Mouse (Mus musculus) liver, embryonic 11.5 days (tissue): ENCODE results near the gene Polr3g. TPM values are rescaled to one million over a fixed set of nuclear protein-coding genes. Genes with fewer than 3 reads are reported as not detected.
A peak's percentile ranks its signal among the peaks of the same experiment; 100 is the strongest.

Experiments
- ATAC-seq: fragments of 200-750 bp; cut with Nextera tagmentation; replicated peaks from 2 replicates; pipeline ENCODE4 v1.8.0; 2017; ENCODE audit warnings: moderate number of reproducible peaks, mild to moderate bottlenecking, moderate TSS enrichment, moderate library complexity; ENCODE audit not compliant: low FRiP score
- DNase-seq: peaks from one replicate; pipeline ENCODE4 v3.0.0-alpha.2; 2017; ENCODE audit warnings: low spot score
- H3K27ac ChIP-seq: fragments of 300-500 bp; sonication (generic); 2 replicates; pipeline ENCODE4 v1.5.1; 2014; ENCODE audit warnings: mild to moderate bottlenecking, low read depth, low read length, control low read depth
- H3K27me3 ChIP-seq: fragments of 300-500 bp; sonication (generic); replicated peaks from 2 replicates; pipeline ENCODE4 v1.6.1; 2014; ENCODE audit warnings: low read length, mixed read lengths; ENCODE audit not compliant: control insufficient read depth, insufficient read depth
- H3K36me3 ChIP-seq: fragments of 300-500 bp; sonication (generic); 2 replicates; pipeline ENCODE4 v1.6.1; 2014; ENCODE audit warnings: mild to moderate bottlenecking, low read length, moderate library complexity, mixed read lengths; ENCODE audit not compliant: control insufficient read depth, insufficient read depth
- H3K4me1 ChIP-seq: fragments of 300-500 bp; sonication (generic); replicated peaks from 2 replicates; pipeline ENCODE4 v1.6.1; 2014; ENCODE audit warnings: low read length, mixed read lengths; ENCODE audit not compliant: control insufficient read depth, insufficient read depth
- H3K4me2 ChIP-seq: fragments of 300-500 bp; sonication (generic); 2 replicates; pipeline ENCODE4 v1.6.1; 2014; ENCODE audit warnings: mild to moderate bottlenecking, control low read depth, moderate library complexity
- H3K4me3 ChIP-seq: fragments of 300-500 bp; sonication (generic); 2 replicates; pipeline ENCODE4 v1.5.1; 2014; ENCODE audit warnings: low read depth, low read length, control low read depth
- H3K9ac ChIP-seq: fragments of 300-500 bp; sonication (generic); 2 replicates; pipeline ENCODE4 v1.6.1; 2014; ENCODE audit warnings: low read depth, low read length, control low read depth
- H3K9me3 ChIP-seq: fragments of 300-500 bp; sonication (generic); 2 replicates; pipeline ENCODE4 v1.6.1; 2016; ENCODE audit warnings: low read length, inconsistent platforms, mixed read lengths; ENCODE audit not compliant: control insufficient read depth
- WGBS: fragments of 180-500 bp; shearing (Covaris S2); extraction: QIAGEN DNeasy Blood & Tissue Kit; methylation state at CpG from one replicate; pipeline ENCODE4 v1.1.7; 2014; 5-methylcytosine and 5-hydroxymethylcytosine counted together
- polyA plus RNA-seq: library from polyadenylated mRNA; unstranded; fragments of >200 nt; fragmentation: Nextera tagmentation; extraction: Ambion mirVana; gene quantifications from 2 replicates; pipeline ENCODE4 v1.2.1, GENCODE M21; 2014

The Polr3g gene
- 22.9 and 26.3 TPM in 2 replicates for polyA plus RNA-seq

DNA sequence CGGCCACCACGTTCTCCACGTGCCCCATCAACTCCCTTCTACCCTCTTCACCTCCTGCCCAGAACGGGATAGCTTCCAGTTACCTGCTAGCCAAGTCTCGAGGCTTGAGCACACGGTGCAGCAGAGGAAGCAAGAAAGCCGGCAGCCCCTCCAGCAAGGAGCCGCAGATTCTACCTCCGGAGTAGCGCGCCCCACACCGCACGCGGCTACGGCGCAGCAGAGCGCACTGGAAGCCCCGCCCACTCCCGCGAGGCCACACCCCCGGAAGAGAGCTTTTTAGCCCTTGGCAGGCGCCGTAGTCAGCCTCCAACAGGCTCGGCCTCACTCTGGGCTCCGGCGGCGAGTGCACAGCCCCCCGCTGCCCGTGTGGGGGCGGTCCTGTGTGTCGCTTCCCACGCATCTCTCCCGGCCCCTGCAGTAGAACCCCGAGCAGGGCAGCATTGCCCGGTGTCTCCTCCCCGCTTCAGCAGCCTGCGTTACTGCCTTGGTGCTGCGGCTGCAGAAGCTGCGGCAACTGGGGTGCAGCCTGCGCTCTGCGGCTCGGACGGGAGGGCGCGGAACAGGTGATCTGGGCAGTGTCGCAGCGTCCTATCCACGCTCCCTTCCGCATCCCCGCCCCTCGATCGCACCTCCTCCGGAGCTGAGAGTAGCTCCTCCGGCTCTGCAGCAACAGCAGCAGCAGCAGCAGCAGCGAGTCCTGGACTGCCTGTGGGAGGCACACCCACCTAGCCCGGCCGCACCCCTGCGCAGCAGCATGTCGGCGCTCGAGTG is at the start of gene Polr3g, which contains the start of gene Mblac2:
TSS of gene Polr3g (minus strand) at position 239 of the 771 bp plus-strand sequence.
TSS of gene Mblac2 (plus strand) at position 567 of the 771 bp plus-strand sequence.
- Histone ChIP-seq H3K4me3 (peak within 1 kb of the TSS; percentile 75), H3K4me2 (peak within 1 kb of the TSS; percentile 100), H3K27ac (peak within 1 kb of the TSS; percentile 89), H3K27me3 (no peaks in the 10 kb centered on the region), H3K9me3 (no peaks in the 10 kb centered on the region), H3K4me1 (peaks cover 23% of the 10 kb centered on the region), H3K9ac (peak within 1 kb of the TSS; percentile 84), H3K36me3 (no peaks in the 10 kb centered on the region)
- peak; percentile 92 for ATAC-seq
- under 1% methylated on average over 60 of the region's 61 CpGs for WGBS
- DNase-seq, result peak; percentile 94

DNA sequence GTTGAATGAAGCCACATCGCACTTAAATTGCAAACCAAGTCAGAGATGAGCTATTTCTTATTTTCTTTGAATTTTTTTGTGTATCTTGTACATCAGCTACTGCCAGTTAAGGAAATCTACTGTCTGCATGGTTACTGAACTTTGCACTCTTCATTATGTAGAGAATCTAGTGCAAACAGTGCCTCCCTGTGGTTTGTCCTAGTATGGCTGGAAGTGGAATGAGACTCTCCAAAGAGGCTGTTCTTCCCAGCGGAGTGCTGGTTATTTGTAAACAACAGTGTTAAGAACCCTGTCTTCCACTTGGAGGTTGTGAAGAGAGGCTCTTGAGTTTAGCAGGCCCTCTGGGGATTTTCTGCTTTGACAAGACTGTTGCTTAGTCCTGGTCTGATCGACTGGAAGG is 49.6 kb upstream of the Polr3g start:
- no peaks in the 10 kb centered on the region for H3K4me1 ChIP-seq
- no peaks in the 10 kb centered on the region for H3K27me3 ChIP-seq
- ATAC-seq (peak; percentile 67), DNase-seq (no peak)
- no peak overlapping the region for H3K4me3 ChIP-seq
- whole genome bisulfite sequencing, result 28% methylated on average over 3 of the region's 3 CpGs
- no peak overlapping the region for H3K4me2 ChIP-seq
- no peak overlapping the region for H3K9ac ChIP-seq
- no peak overlapping the region for H3K27ac ChIP-seq
- H3K36me3 ChIP-seq, result no peaks in the 10 kb centered on the region
- H3K9me3 ChIP-seq, result 0 out of 2 replicates have a peak, but pooled peaks cover under 1% of the 10 kb centered on the region

GRCm38 (mm10) chr13:81757058-81757660 is 46.3 kb upstream of the Polr3g start:
- no peaks in the 10 kb centered on the region for H3K36me3 ChIP-seq
- no peak overlapping the region for H3K4me2 ChIP-seq
- DNase-seq (no peak), ATAC-seq (no peak)
- 71% methylated on average over 5 of the region's 5 CpGs for WGBS
- 0 out of 2 replicates have a peak, but pooled peaks cover 2% of the 10 kb centered on the region for H3K9me3 ChIP-seq
- H3K4me1 ChIP-seq, result no peaks in the 10 kb centered on the region
- no peak overlapping the region for H3K27ac ChIP-seq
- no peak overlapping the region for H3K9ac ChIP-seq
- no peak overlapping the region for H3K4me3 ChIP-seq
- H3K27me3 ChIP-seq, result no peaks in the 10 kb centered on the region

- 92% methylated on average over 1 of the region's 1 CpGs for WGBS
- DNase-seq, result no peak
- H3K27ac ChIP-seq, result no peak overlapping the region
Observed at GRCm38 (mm10) chr13:81755324-81755723, 44.5 kb upstream of the Polr3g start.

DNA sequence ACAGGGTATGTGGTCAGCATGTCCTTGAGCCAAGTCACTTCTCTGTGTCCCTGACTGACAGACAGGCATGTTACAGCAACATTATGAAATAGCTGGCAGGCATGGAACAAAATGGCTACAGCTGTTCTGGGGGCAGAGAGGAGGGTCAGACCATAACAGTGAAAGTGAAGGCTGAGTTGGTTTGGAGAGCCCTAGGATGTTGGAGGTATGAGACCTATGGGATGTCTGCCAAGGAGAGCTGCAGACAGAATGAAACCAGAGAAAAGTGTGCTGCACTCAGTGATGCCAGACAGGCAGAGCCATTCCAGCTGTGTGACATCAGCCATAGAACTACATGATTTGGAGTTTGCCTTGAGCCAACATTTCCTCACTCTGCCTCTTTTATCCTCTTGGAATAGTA is 44.1 kb upstream of the Polr3g start:
- Histone ChIP-seq H3K4me2 (no peak overlapping the region), H3K36me3 (no peaks in the 10 kb centered on the region), H3K9ac (no peak overlapping the region), H3K4me3 (no peak overlapping the region), H3K4me1 (no peaks in the 10 kb centered on the region), H3K27ac (no peak overlapping the region), H3K9me3 (0 out of 2 replicates have a peak, but pooled peaks cover 2% of the 10 kb centered on the region), H3K27me3 (no peaks in the 10 kb centered on the region)
- ATAC-seq, result no peak
- DNase-seq, result no peak

More at GRCm38 (mm10) chr13:81755324-81755723, 44.5 kb upstream of the Polr3g start:
- no peak for ATAC-seq
- Histone ChIP-seq H3K9ac (no peak overlapping the region), H3K4me1 (no peaks in the 10 kb centered on the region), H3K4me2 (no peak overlapping the region), H3K36me3 (no peaks in the 10 kb centered on the region), H3K4me3 (no peak overlapping the region), H3K27me3 (no peaks in the 10 kb centered on the region), H3K9me3 (0 out of 2 replicates have a peak, but pooled peaks cover 2% of the 10 kb centered on the region)

DNA sequence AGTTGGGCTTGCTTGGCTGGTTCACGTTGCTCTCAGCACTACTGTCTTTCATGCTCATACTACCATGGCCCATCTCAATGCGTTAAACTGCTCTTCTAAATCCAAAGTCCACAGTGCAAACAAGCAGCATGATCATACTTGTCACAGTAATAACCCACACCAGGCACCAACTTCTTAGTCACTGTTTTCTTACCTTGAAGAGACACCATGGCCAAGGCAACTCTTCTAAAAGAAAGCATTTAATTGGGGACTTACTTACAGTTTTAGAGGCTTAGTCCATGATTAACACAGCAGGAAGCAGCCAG is 33.2 kb upstream of the Polr3g start:
- no peaks in the 10 kb centered on the region for H3K27me3 ChIP-seq
- ATAC-seq (no peak), DNase-seq (no peak)
- peaks cover 13% of the 10 kb centered on the region for H3K4me1 ChIP-seq
- no peak overlapping the region for H3K9ac ChIP-seq
- H3K36me3 ChIP-seq, result no peaks in the 10 kb centered on the region
- WGBS, result 47% methylated on average over 2 of the region's 2 CpGs
- no peak overlapping the region for H3K27ac ChIP-seq
- no peaks in the 10 kb centered on the region for H3K9me3 ChIP-seq
- no peak overlapping the region for H3K4me2 ChIP-seq
- no peak overlapping the region for H3K4me3 ChIP-seq

DNA sequence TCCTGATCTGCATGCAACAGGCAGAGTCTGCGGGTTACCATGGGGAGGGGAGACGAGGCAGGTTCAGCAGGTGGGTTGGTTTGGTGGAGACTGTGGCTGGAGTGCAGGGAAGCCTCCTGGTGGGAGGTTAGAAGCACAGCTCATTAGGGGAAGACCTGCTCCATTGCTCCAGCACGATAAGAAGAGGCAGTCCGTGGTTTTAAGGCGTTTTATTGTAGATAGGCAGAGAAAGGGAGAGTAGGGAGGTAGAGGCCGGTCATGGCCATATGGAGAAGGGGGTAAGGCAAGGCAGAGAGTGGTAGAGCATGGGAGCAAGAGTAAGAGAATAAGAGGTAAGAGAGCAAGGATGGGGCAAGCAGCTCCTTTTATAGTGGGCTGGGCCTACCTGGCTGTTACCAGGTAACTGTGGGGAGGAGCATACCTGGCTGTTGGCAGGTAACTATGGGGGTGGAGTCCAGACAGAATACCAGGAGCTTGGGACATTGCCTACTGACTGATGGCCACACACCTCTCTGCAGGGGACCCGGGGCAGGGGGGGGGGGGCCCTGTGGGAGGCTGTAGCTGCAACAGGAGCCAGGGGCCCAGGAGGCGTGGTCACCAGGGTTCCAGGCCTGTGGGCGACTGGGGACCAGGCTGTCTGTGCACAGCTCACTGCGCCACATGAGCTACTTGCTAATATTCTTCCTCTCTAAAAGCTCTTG is 32.7 kb upstream of the Polr3g start:
- WGBS, result 39% methylated on average over 10 of the region's 10 CpGs
- H3K4me3 ChIP-seq, result no peak overlapping the region
- H3K4me1 ChIP-seq, result peaks cover 13% of the 10 kb centered on the region
- no peaks in the 10 kb centered on the region for H3K36me3 ChIP-seq
- peak overlapping the region; percentile 33; the same call in 1 of the 2 replicates for H3K4me2 ChIP-seq
- H3K27me3 ChIP-seq, result no peaks in the 10 kb centered on the region
- ATAC-seq (peak; percentile 81), DNase-seq (no peak)
- no peak overlapping the region; the same call in 1 of the 2 replicates for H3K27ac ChIP-seq
- no peak overlapping the region for H3K9ac ChIP-seq
- H3K9me3 ChIP-seq, result no peaks in the 10 kb centered on the region

DNA sequence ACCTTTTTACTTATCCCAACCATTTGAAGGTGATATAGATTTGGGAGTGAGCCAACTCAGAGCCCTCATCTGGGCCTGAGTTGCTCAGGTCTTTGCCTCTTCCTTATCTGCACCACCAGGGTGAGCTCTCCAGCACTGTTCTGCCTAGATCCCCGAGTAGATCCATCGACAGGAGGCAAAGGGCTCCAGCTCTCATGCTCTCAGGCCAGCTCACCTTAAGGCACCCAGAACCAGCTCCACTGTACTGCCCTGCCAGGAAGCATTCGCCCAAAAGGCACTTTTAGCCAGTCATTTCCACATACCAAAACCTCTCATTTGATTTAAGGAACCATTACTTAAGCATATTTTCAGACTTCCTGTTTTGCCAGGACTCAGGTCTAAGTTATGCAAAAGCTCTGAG is 30.1 kb upstream of the Polr3g start:
- H3K4me2 ChIP-seq, result no peak overlapping the region
- H3K36me3 ChIP-seq, result no peaks in the 10 kb centered on the region
- H3K27ac ChIP-seq, result no peak overlapping the region
- 36% methylated on average over 3 of the region's 3 CpGs for WGBS
- no peak overlapping the region for H3K9ac ChIP-seq
- ATAC-seq (peak; percentile 86), DNase-seq (no peak)
- H3K4me1 ChIP-seq, result peaks cover 13% of the 10 kb centered on the region
- H3K4me3 ChIP-seq, result no peak overlapping the region
- H3K27me3 ChIP-seq, result no peaks in the 10 kb centered on the region
- no peaks in the 10 kb centered on the region for H3K9me3 ChIP-seq
